Mouse (Mus musculus): ENCODE measurements around the gene Hacd2. TPM values are rescaled to one million over a fixed set of nuclear protein-coding genes. Genes with fewer than 3 reads are reported as not detected.
A peak's percentile ranks its signal among the peaks of the same experiment; 100 is the strongest.

The Hacd2 gene
- 32.3 and 34.2 TPM in 2 replicates for polyA plus RNA-seq (2014; fragmentation: Nextera tagmentation; extraction: Ambion mirVana)

- Histone ChIP-seq H3K9ac (ENCODE audit: low read depth, low read length) (peak within 1 kb of the TSS; percentile 92), H3K4me3 (ENCODE audit: low read depth, low read length) (peak within 1 kb of the TSS; percentile 95), H3K9me3 (replicated peaks; ENCODE audit: control insufficient read depth, low read length) (no peaks in the 10 kb centered on the region), H3K36me3 (ENCODE audit: control insufficient read depth, insufficient read depth, low read length) (peaks cover 3% of the 10 kb centered on the region; the same call in 1 of the 2 replicates), H3K27ac (ENCODE audit: low read depth, low read length) (peak within 1 kb of the TSS; percentile 82), H3K27me3 (ENCODE audit: control insufficient read depth, insufficient read depth, low read length) (peaks cover 8% of the 10 kb centered on the region; the same call in 1 of the 2 replicates), H3K4me1 (ENCODE audit: control insufficient read depth, insufficient read depth, low read length) (no peaks in the 10 kb centered on the region), H3K4me2 (peak within 1 kb of the TSS; percentile 74)
- WGBS (ENCODE audit: insufficient replicate concordance), result 0% methylated on average over 67 of the region's 97 CpGs
- peak; percentile 99 for ATAC-seq (replicated peaks; ENCODE audit: insufficient number of reproducible peaks, low FRiP score, low TSS enrichment)
These were observed at the start of gene Hacd2 for GRCm38 (mm10) chr16:35022242-35023137. TSS of gene Hacd2 (plus strand) at chr16:35022428.

- Histone ChIP-seq H3K36me3 (ENCODE audit: control insufficient read depth, insufficient read depth, low read length) (no peaks in the 10 kb centered on the region), H3K9me3 (replicated peaks; ENCODE audit: control insufficient read depth, low read length) (no peaks in the 10 kb centered on the region), H3K4me2 (no peak overlapping the region), H3K27me3 (ENCODE audit: control insufficient read depth, insufficient read depth, low read length) (peaks cover 7% of the 10 kb centered on the region; the same call in 1 of the 2 replicates), H3K9ac (ENCODE audit: low read depth, low read length) (no peak overlapping the region), H3K4me3 (ENCODE audit: low read depth, low read length) (no peak overlapping the region), H3K27ac (ENCODE audit: low read depth, low read length) (no peak overlapping the region), H3K4me1 (ENCODE audit: control insufficient read depth, insufficient read depth, low read length) (no peaks in the 10 kb centered on the region)
- no peak for ATAC-seq (replicated peaks; ENCODE audit: insufficient number of reproducible peaks, low FRiP score, low TSS enrichment)
- 73% methylated on average over 12 of the region's 12 CpGs for WGBS (ENCODE audit: insufficient replicate concordance)
These were observed 49.8 kb upstream of the Hacd2 start for GRCm38 (mm10) chr16:34972471-34972870.

GRCm38 (mm10) chr16:34975544-34975943 lies 46.7 kb upstream of the Hacd2 start:
- no peak for ATAC-seq (replicated peaks; ENCODE audit: insufficient number of reproducible peaks, low FRiP score, low TSS enrichment)
- Histone ChIP-seq H3K27me3 (ENCODE audit: control insufficient read depth, insufficient read depth, low read length) (peaks cover 4% of the 10 kb centered on the region; the same call in 1 of the 2 replicates), H3K27ac (ENCODE audit: low read depth, low read length) (no peak overlapping the region), H3K36me3 (ENCODE audit: control insufficient read depth, insufficient read depth, low read length) (no peaks in the 10 kb centered on the region), H3K4me1 (ENCODE audit: control insufficient read depth, insufficient read depth, low read length) (peaks cover 3% of the 10 kb centered on the region; the same call in 1 of the 2 replicates), H3K4me2 (no peak overlapping the region), H3K9ac (ENCODE audit: low read depth, low read length) (no peak overlapping the region), H3K4me3 (ENCODE audit: low read depth, low read length) (no peak overlapping the region), H3K9me3 (replicated peaks; ENCODE audit: control insufficient read depth, low read length) (no peaks in the 10 kb centered on the region)
- 38% methylated on average over 2 of the region's 2 CpGs for WGBS (ENCODE audit: insufficient replicate concordance)

DNA sequence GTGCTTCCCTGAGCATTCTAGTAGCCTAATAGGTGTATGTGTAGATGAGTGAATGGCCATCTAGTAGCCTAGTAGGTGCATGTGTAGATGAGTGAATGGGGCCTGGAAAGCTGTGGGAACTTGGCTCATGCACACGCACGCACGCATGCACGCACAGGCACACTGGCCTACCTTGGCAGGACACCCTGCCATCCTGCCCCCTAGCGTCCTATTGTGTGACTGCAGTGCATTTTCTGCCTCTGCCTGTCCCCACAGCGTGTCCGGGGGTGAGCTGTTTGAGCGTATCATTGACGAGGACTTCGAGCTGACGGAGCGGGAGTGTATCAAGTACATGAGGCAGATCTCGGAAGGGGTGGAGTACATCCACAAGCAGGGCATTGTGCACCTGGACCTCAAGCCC lies 45.6 kb upstream of the Hacd2 start:
- H3K27me3 ChIP-seq (ENCODE audit: control insufficient read depth, insufficient read depth, low read length), result no peaks in the 10 kb centered on the region
- no peak overlapping the region for H3K4me3 ChIP-seq (ENCODE audit: low read depth, low read length)
- H3K4me2 ChIP-seq, result no peak overlapping the region
- no peaks in the 10 kb centered on the region for H3K9me3 ChIP-seq (replicated peaks; ENCODE audit: control insufficient read depth, low read length)
- ATAC-seq (replicated peaks; ENCODE audit: insufficient number of reproducible peaks, low FRiP score, low TSS enrichment), result no peak
- H3K27ac ChIP-seq (ENCODE audit: low read depth, low read length), result no peak overlapping the region
- no peak overlapping the region for H3K9ac ChIP-seq (ENCODE audit: low read depth, low read length)
- 81% methylated on average over 13 of the region's 13 CpGs for WGBS (ENCODE audit: insufficient replicate concordance)
- H3K4me1 ChIP-seq (ENCODE audit: control insufficient read depth, insufficient read depth, low read length), result peaks cover 10% of the 10 kb centered on the region; the same call in 1 of the 2 replicates
- H3K36me3 ChIP-seq (ENCODE audit: control insufficient read depth, insufficient read depth, low read length), result no peaks in the 10 kb centered on the region

DNA sequence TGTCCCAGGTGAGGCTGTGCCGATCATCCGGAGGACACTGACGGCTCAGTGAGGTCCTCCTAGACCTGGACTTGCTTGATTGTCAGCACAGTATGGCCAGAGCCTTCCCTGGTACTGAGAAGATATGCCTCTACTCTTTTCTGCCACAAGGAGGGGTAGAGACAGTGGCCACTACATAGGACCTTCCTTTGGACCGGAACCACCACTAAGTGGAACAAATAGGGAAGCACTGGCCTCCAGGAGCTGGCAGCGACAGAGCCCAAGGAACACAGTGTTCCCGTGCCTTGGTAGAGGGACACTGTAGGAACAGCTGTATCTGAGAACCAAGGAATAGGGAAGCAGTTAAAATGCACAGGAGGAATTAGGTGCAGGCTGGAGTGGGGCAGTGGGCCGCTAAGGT lies 44.2 kb upstream of the Hacd2 start:
- Histone ChIP-seq H3K4me2 (no peak overlapping the region), H3K4me1 (ENCODE audit: control insufficient read depth, insufficient read depth, low read length) (peaks cover 22% of the 10 kb centered on the region), H3K4me3 (ENCODE audit: low read depth, low read length) (no peak overlapping the region), H3K36me3 (ENCODE audit: control insufficient read depth, insufficient read depth, low read length) (no peaks in the 10 kb centered on the region), H3K27ac (ENCODE audit: low read depth, low read length) (no peak overlapping the region), H3K9me3 (replicated peaks; ENCODE audit: control insufficient read depth, low read length) (no peaks in the 10 kb centered on the region), H3K9ac (ENCODE audit: low read depth, low read length) (no peak overlapping the region), H3K27me3 (ENCODE audit: control insufficient read depth, insufficient read depth, low read length) (no peaks in the 10 kb centered on the region)
- no peak for ATAC-seq (replicated peaks; ENCODE audit: insufficient number of reproducible peaks, low FRiP score, low TSS enrichment)
- WGBS (ENCODE audit: insufficient replicate concordance), result 84% methylated on average over 7 of the region's 7 CpGs

- Histone ChIP-seq H3K27me3 (ENCODE audit: control insufficient read depth, insufficient read depth, low read length) (no peaks in the 10 kb centered on the region), H3K4me3 (ENCODE audit: low read depth, low read length) (no peak overlapping the region), H3K27ac (ENCODE audit: low read depth, low read length) (no peak overlapping the region), H3K36me3 (ENCODE audit: control insufficient read depth, insufficient read depth, low read length) (no peaks in the 10 kb centered on the region), H3K9me3 (replicated peaks; ENCODE audit: control insufficient read depth, low read length) (no peaks in the 10 kb centered on the region), H3K9ac (ENCODE audit: low read depth, low read length) (no peak overlapping the region), H3K4me1 (ENCODE audit: control insufficient read depth, insufficient read depth, low read length) (peaks cover 30% of the 10 kb centered on the region), H3K4me2 (no peak overlapping the region)
- WGBS (ENCODE audit: insufficient replicate concordance), result 87% methylated on average over 7 of the region's 7 CpGs
- no peak for ATAC-seq (replicated peaks; ENCODE audit: insufficient number of reproducible peaks, low FRiP score, low TSS enrichment)
These were observed 41.2 kb upstream of the Hacd2 start for GRCm38 (mm10) chr16:34981009-34981408.

- H3K4me3 ChIP-seq (ENCODE audit: low read depth, low read length), result no peak overlapping the region
- no peaks in the 10 kb centered on the region for H3K27me3 ChIP-seq (ENCODE audit: control insufficient read depth, insufficient read depth, low read length)
- no peak for ATAC-seq (replicated peaks; ENCODE audit: insufficient number of reproducible peaks, low FRiP score, low TSS enrichment)
- H3K27ac ChIP-seq (ENCODE audit: low read depth, low read length), result peak overlapping the region; percentile 50
- no peaks in the 10 kb centered on the region for H3K36me3 ChIP-seq (ENCODE audit: control insufficient read depth, insufficient read depth, low read length)
- 0 out of 2 replicates have a peak overlapping the region, but pooled peaks have one; percentile 16 for H3K4me2 ChIP-seq
- H3K4me1 ChIP-seq (ENCODE audit: control insufficient read depth, insufficient read depth, low read length), result peaks cover 30% of the 10 kb centered on the region
- no peaks in the 10 kb centered on the region for H3K9me3 ChIP-seq (replicated peaks; ENCODE audit: control insufficient read depth, low read length)
- 42% methylated on average over 11 of the region's 11 CpGs for WGBS (ENCODE audit: insufficient replicate concordance)
- no peak overlapping the region for H3K9ac ChIP-seq (ENCODE audit: low read depth, low read length)
These were observed 37.8 kb upstream of the Hacd2 start for GRCm38 (mm10) chr16:34984203-34985030.

DNA sequence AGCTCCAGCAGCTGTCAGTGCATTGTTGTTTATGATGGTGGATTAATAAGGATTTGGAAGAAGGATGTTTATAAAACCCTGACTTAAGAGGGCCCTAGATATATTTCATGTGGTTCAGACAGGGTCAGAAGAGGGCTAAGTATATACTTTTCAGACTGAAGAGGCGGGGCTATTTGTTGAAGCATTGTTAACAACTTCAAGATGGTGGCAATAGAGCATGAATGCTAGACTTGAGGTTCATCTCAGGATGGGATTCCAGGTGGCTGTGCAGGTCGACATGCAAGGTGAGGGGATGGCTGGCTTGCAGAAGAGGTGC lies 37.2 kb upstream of the Hacd2 start:
- WGBS (ENCODE audit: insufficient replicate concordance), result 77% methylated on average over 2 of the region's 2 CpGs
- no peak for ATAC-seq (replicated peaks; ENCODE audit: insufficient number of reproducible peaks, low FRiP score, low TSS enrichment)
- no peak overlapping the region for H3K4me3 ChIP-seq (ENCODE audit: low read depth, low read length)
- H3K36me3 ChIP-seq (ENCODE audit: control insufficient read depth, insufficient read depth, low read length), result no peaks in the 10 kb centered on the region
- peaks cover 30% of the 10 kb centered on the region for H3K4me1 ChIP-seq (ENCODE audit: control insufficient read depth, insufficient read depth, low read length)
- no peaks in the 10 kb centered on the region for H3K9me3 ChIP-seq (replicated peaks; ENCODE audit: control insufficient read depth, low read length)
- H3K27ac ChIP-seq (ENCODE audit: low read depth, low read length), result no peak overlapping the region
- no peak overlapping the region for H3K4me2 ChIP-seq
- no peak overlapping the region for H3K9ac ChIP-seq (ENCODE audit: low read depth, low read length)
- H3K27me3 ChIP-seq (ENCODE audit: control insufficient read depth, insufficient read depth, low read length), result no peaks in the 10 kb centered on the region
